Mouse (Mus musculus) liver, embryonic 16.5 days (tissue): ENCODE data around the gene Prss8. TPM values are rescaled to one million over a fixed set of nuclear protein-coding genes. Genes with fewer than 3 reads are reported as not detected.
"Not testable (repeated sequence)": the region's sequence is repeated elsewhere in the genome, so short reads cannot be mapped to it uniquely, and the experiment has no call there.

Experiments used
- ATAC-seq: fragments of 200-750 bp; cut with Nextera tagmentation; 2 replicates; pipeline ENCODE4 v1.8.0; 2017; ENCODE audit warnings: low read depth, mild to moderate bottlenecking, moderate number of reproducible peaks, moderate library complexity
- H3K27ac ChIP-seq: fragments of 300-500 bp; sonication (generic); 2 replicates; pipeline ENCODE4 v1.5.1; 2014; ENCODE audit warnings: mild to moderate bottlenecking, low read length
- H3K27me3 ChIP-seq: fragments of 300-500 bp; sonication (generic); 2 replicates; pipeline ENCODE4 v1.6.1; 2014; ENCODE audit warnings: low read depth, low read length, mixed read lengths; ENCODE audit not compliant: control insufficient read depth, insufficient read depth
- H3K36me3 ChIP-seq: fragments of 300-500 bp; sonication (generic); 2 replicates; pipeline ENCODE4 v1.6.1; 2014; ENCODE audit warnings: mild to moderate bottlenecking; ENCODE audit not compliant: control insufficient read depth, insufficient read depth
- H3K4me1 ChIP-seq: fragments of 300-500 bp; sonication (generic); 2 replicates; pipeline ENCODE4 v1.6.1; 2014; ENCODE audit warnings: low read depth, low read length, mixed read lengths; ENCODE audit not compliant: control insufficient read depth
- H3K4me2 ChIP-seq: fragments of 300-500 bp; sonication (generic); 2 replicates; pipeline ENCODE4 v1.6.1; 2014; ENCODE audit warnings: low read depth, low read length, mixed read lengths
- H3K4me3 ChIP-seq: fragments of 300-500 bp; sonication (generic); 2 replicates; pipeline ENCODE4 v1.5.1; 2014; ENCODE audit warnings: low read depth, mild to moderate bottlenecking, low read length
- H3K9ac ChIP-seq: fragments of 300-500 bp; sonication (generic); 2 replicates; pipeline ENCODE4 v1.6.1; 2014; ENCODE audit warnings: low read depth, low read length
- H3K9me3 ChIP-seq: fragments of 300-500 bp; sonication (generic); replicated peaks from 2 replicates; pipeline ENCODE4 v1.6.1; 2016; ENCODE audit warnings: low read length; ENCODE audit not compliant: control insufficient read depth
- WGBS: fragments of 180-500 bp; shearing (Covaris S2); extraction: QIAGEN DNeasy Blood & Tissue Kit; methylation state at CpG from one replicate; pipeline ENCODE4 v1.1.7; 2014; ENCODE audit not compliant: insufficient replicate concordance; 5-methylcytosine and 5-hydroxymethylcytosine counted together
- polyA plus RNA-seq: library from polyadenylated mRNA; unstranded; fragments of >200 nt; fragmentation: Nextera tagmentation; extraction: Ambion mirVana; gene quantifications from 2 replicates; pipeline ENCODE4 v1.2.1, GENCODE M21; 2015

Gene Prss8
- polyA plus RNA-seq, 1 experiment from 2014 or later: 18.5 TPM

DNA sequence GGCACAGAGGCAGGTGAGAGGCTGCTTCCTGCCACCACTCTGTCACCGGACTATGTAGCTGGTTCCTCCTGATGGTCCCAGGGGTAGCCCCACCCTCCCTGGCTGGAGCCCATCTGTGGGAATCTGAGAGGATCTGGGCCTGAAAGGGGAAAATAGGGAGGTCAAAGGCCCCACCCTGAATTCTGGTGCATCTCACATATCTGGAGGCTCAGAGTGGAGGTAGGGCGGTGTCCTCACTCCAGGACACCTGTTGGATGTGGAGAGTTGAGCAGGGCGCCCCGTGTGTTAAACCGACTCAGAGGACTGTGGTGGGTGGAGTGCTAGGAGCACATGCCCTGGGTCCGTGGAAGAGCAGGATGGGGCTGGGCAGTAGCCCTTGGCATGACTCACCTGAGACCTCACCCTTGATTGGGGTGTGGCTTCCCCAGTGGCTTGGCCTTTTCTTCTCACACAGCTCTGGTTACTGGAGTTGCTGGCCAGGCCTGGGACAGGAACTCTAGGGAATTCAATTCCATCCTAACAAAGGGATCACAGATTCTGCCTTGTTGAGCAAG, 16.6 kb upstream of the Prss8 start, which contains the start of gene Prss36:
Prss36 (minus strand) TSS at position 256 of the 554 bp plus-strand sequence.
- Histone ChIP-seq H3K9ac (no peak within 1 kb of the TSS), H3K9me3 (no peaks in the 10 kb centered on the region), H3K27me3 (peaks cover 20% of the 10 kb centered on the region), H3K4me2 (no peak within 1 kb of the TSS), H3K4me3 (no peak within 1 kb of the TSS), H3K4me1 (no peaks in the 10 kb centered on the region; the same call in 1 of the 2 replicates), H3K27ac (no peak within 1 kb of the TSS), H3K36me3 (no peaks in the 10 kb centered on the region)
- ATAC-seq: 0 out of 2 replicates have a peak, but pooled peaks have one; percentile 9
- WGBS: 54% methylated on average over 6 of the region's 6 CpGs

DNA sequence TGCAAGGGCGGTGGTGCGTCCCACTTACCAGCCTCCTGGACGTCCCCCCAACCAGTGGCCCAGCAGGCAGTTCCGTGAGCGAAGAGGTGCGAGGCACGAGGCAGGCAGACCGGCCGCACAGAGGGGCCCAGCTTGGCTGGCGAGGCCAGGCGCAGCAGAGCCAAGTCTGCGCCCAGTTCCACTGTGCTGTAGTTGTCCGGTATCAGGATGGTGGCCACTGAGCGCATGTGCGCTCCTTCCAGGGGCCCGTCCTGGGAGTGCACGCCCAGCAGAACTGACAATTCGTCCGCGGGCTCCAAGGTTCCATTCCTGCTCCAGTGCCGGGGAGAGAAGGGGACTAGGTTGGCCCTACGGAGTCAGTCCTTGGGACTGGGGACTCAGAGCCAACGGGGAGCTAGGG, 14.7 kb upstream of the Prss8 start:
- ATAC-seq: no peak
- H3K4me3 ChIP-seq: no peak overlapping the region
- no peaks in the 10 kb centered on the region for H3K9me3 ChIP-seq
- no peaks in the 10 kb centered on the region for H3K36me3 ChIP-seq
- WGBS: 19% methylated on average over 23 of the region's 23 CpGs
- no peak overlapping the region for H3K9ac ChIP-seq
- no peak overlapping the region for H3K4me2 ChIP-seq
- H3K4me1 ChIP-seq: no peaks in the 10 kb centered on the region; the same call in 1 of the 2 replicates
- peaks cover 20% of the 10 kb centered on the region for H3K27me3 ChIP-seq
- no peak overlapping the region for H3K27ac ChIP-seq

GRCm38 (mm10) chr7:127942097-127942496, 12.2 kb upstream of the Prss8 start:
- WGBS: 32% methylated on average over 2 of the region's 2 CpGs
- not testable (repeated sequence) for H3K9me3 ChIP-seq, H3K9ac ChIP-seq, ATAC-seq, H3K4me1 ChIP-seq, H3K27ac ChIP-seq, H3K4me3 ChIP-seq, H3K4me2 ChIP-seq, H3K36me3 ChIP-seq
- H3K27me3 ChIP-seq: peaks cover 20% of the 10 kb centered on the region

- H3K4me1 ChIP-seq: peaks cover 17% of the 10 kb centered on the region
- no peak overlapping the region for H3K27ac ChIP-seq
- no peak for ATAC-seq
Observed at GRCm38 (mm10) chr7:127936216-127936884, 6.4 kb upstream of the Prss8 start.

DNA sequence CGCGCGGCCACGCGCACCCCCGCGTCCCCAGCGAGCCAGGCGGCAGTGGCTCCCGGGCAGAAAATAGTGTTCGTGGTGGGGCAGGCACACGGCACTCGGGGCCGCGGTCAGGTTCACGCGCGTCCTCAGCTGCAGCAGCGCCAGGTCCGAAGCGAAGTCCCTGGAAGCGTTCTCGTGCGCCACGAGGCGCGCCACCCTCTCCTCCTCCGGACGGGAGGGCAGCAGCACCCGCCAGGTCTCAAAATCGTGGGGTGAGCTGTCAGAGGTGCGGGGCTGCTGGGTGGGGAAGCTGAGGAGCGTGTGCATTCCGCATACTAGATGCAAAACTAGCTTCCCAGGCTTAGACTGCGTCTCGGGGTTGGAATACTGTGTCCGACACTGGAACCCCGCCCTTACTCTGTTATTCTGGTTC, 5.8 kb upstream of the Prss8 start:
- Histone ChIP-seq H3K4me2 (peak overlapping the region; percentile 99), H3K4me3 (peak overlapping the region; percentile 74), H3K27me3 (no peaks in the 10 kb centered on the region), H3K36me3 (no peaks in the 10 kb centered on the region), H3K9me3 (no peaks in the 10 kb centered on the region), H3K9ac (peak overlapping the region; percentile 80), H3K4me1 (peaks cover 20% of the 10 kb centered on the region), H3K27ac (0 out of 2 replicates have a peak overlapping the region, but pooled peaks have one; percentile 26)
- WGBS: under 1% methylated on average over 38 of the region's 38 CpGs
- no peak; the same call in 1 of the 2 replicates for ATAC-seq

More at GRCm38 (mm10) chr7:127936216-127936884, 6.4 kb upstream of the Prss8 start:
- peak overlapping the region; percentile 74 for H3K4me3 ChIP-seq
- H3K9ac ChIP-seq: peak overlapping the region; percentile 80
- H3K9me3 ChIP-seq: no peaks in the 10 kb centered on the region
- H3K27me3 ChIP-seq: no peaks in the 10 kb centered on the region
- H3K4me2 ChIP-seq: peak overlapping the region; percentile 99
- no peaks in the 10 kb centered on the region for H3K36me3 ChIP-seq
- WGBS: 56% methylated on average over 18 of the region's 18 CpGs

- H3K9ac ChIP-seq: peak overlapping the region; percentile 80
- no peaks in the 10 kb centered on the region for H3K27me3 ChIP-seq
- WGBS: 8% methylated on average over 30 of the region's 32 CpGs
- peak; percentile 92 for ATAC-seq
- H3K4me2 ChIP-seq: peak overlapping the region; percentile 99
- H3K9me3 ChIP-seq: no peaks in the 10 kb centered on the region
- peak overlapping the region; percentile 74 for H3K4me3 ChIP-seq
- H3K27ac ChIP-seq: 0 out of 2 replicates have a peak overlapping the region, but pooled peaks have one; percentile 5
- no peaks in the 10 kb centered on the region for H3K36me3 ChIP-seq
- peaks cover 22% of the 10 kb centered on the region for H3K4me1 ChIP-seq
Observed at GRCm38 (mm10) chr7:127935028-127935722, 5.3 kb upstream of the Prss8 start.

DNA sequence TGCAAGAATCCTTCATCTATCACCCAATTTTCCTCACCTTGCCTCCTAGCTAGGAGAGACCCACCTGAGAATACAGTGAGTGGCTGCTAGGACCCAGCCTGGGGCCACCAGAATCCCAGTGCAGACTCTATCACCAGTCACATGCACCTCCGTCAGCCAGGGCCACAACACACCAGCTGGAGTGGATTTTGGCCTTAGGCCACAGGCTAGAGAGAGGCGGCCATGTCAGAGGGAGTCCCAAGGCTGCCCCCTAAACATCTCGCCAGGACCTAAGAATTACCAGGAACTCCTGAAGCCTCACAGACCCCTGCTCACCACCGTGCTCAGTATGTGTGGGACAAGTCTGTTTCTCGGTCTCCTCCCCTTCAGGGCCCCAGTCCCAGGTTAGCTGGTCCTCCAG, 4.2 kb upstream of the Prss8 start:
- ATAC-seq: no peak
- Histone ChIP-seq H3K4me3 (no peak overlapping the region), H3K9me3 (no peaks in the 10 kb centered on the region), H3K4me2 (no peak overlapping the region), H3K27me3 (no peaks in the 10 kb centered on the region), H3K36me3 (no peaks in the 10 kb centered on the region), H3K4me1 (peaks cover 25% of the 10 kb centered on the region), H3K9ac (no peak overlapping the region), H3K27ac (no peak overlapping the region)
- 65% methylated on average over 5 of the region's 5 CpGs for WGBS

DNA sequence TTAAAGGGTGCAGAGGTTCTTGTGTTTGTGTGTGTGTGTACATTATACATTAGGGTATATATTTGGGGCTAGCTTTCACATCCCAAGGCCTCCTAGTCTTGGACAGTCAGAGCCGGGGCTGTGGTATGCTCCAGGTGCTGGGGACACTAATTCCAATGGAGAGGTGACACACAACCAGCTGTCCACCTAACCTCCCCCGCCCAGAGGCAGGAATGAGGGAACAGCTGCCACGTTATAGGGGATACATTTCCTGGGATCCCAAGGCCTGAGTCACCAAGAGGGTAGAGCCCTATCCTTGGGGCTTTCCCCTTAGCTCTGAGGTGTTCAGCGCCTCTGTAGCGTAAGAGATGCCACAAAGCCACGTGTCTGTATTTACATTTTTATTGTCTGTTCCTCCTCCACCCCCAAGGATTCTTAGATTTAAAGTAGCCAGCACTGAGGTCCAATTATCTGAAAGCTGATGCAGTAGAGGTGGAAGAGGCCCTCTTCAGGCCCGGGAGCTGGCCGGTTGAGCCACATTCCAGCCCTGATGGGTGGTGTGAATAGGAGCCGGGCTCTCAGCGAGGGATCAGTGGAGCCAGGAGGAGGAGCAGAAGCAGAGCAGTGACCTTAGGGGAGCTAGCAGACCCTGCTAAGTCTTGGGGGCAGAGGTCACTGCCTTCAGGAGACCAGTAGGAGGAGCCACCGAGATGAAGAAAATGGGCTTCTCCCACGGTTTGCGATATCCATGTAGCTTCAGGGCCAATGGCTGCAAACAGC, 2.5 kb upstream of the Prss8 start:
- H3K27me3 ChIP-seq: no peaks in the 10 kb centered on the region
- H3K4me2 ChIP-seq: peak overlapping the region; percentile 27; the same call in 1 of the 2 replicates
- H3K4me3 ChIP-seq: no peak overlapping the region
- 49% methylated on average over 13 of the region's 13 CpGs for WGBS
- H3K9me3 ChIP-seq: no peaks in the 10 kb centered on the region
- H3K36me3 ChIP-seq: no peaks in the 10 kb centered on the region
- ATAC-seq: no peak
- peaks cover 25% of the 10 kb centered on the region for H3K4me1 ChIP-seq
- H3K9ac ChIP-seq: no peak overlapping the region
- H3K27ac ChIP-seq: peak overlapping the region; percentile 58
